Mouse (Mus musculus): ENCODE measurements around the gene Gm7970.
"Not testable (repeated sequence)": the region's sequence is repeated elsewhere in the genome, so short reads cannot be mapped to it uniquely, and the experiment has no call there.

DNA sequence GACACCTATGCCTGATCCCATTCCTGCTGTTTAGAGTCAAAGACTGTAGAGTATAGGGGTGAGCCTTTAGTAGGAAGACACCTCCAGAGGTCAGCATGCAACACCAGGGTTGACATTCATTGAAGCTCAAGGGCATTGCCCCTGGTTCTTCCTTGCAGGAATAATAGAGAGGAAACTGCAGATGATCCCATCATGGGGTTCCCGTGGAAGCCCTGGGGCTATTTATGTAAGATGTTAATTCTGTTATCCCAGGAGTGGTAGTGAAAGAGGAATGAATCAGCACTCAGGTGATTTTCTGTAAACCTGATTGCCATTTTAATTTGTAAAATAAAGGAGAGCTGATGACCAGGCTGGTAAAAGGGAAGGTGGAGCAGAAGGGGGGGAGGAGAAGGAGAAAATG lies 31.0 kb upstream of the Gm7970 start:
- not testable (repeated sequence) for TF ChIP-seq POLR2A (IDR thresholded peaks at IDR 0.05; ENCODE audit: insufficient read depth, low read depth, low read length); CTCF (IDR thresholded peaks at IDR 0.05)
